Mouse (Mus musculus): Measurements from ENCODE around the gene Pfpl. TPM values are rescaled to one million over a fixed set of nuclear protein-coding genes. Genes with fewer than 3 reads are reported as not detected.

Pfpl gene
- polyA plus RNA-seq, 1 experiment from 2014 or later: not detected

GRCm38 (mm10) chr19:12440103-12440725 lies 12.5 kb downstream of the Pfpl start:
- Histone ChIP-seq H3K4me2 (no peak overlapping the region), H3K9me3 (replicated peaks) (no peaks in the 10 kb centered on the region), H3K9ac (no peak overlapping the region), H3K27me3 (no peaks in the 10 kb centered on the region), H3K4me3 (replicated peaks) (no peak overlapping the region), H3K4me1 (replicated peaks) (no peaks in the 10 kb centered on the region), H3K27ac (no peak overlapping the region; the same call in 1 of the 2 replicates), H3K36me3 (no peaks in the 10 kb centered on the region)
- ATAC-seq (ENCODE audit: low read depth) (no peak), DNase-seq (no peak)
- 34% methylated on average over 5 of the region's 5 CpGs for WGBS (ENCODE audit: insufficient replicate concordance)

GRCm38 (mm10) chr19:12442560-12442959 lies 14.9 kb downstream of the Pfpl start:
- Histone ChIP-seq H3K36me3 (no peaks in the 10 kb centered on the region), H3K27me3 (no peaks in the 10 kb centered on the region), H3K9ac (no peak overlapping the region), H3K9me3 (replicated peaks) (no peaks in the 10 kb centered on the region), H3K4me2 (no peak overlapping the region), H3K4me1 (replicated peaks) (no peaks in the 10 kb centered on the region), H3K27ac (no peak overlapping the region), H3K4me3 (replicated peaks) (no peak overlapping the region)
- 43% methylated on average over 4 of the region's 4 CpGs for WGBS (ENCODE audit: insufficient replicate concordance)
- DNase-seq (no peak), ATAC-seq (ENCODE audit: low read depth) (no peak)

- Histone ChIP-seq H3K27me3 (no peaks in the 10 kb centered on the region), H3K9me3 (replicated peaks) (no peaks in the 10 kb centered on the region), H3K27ac (no peak overlapping the region), H3K4me2 (no peak overlapping the region), H3K4me1 (replicated peaks) (no peaks in the 10 kb centered on the region), H3K9ac (no peak overlapping the region), H3K4me3 (replicated peaks) (no peak overlapping the region), H3K36me3 (no peaks in the 10 kb centered on the region)
- 34% methylated on average over 3 of the region's 3 CpGs for WGBS (ENCODE audit: insufficient replicate concordance)
- ATAC-seq (ENCODE audit: low read depth): no peak
- no peak for DNase-seq
Measured at GRCm38 (mm10) chr19:12445014-12445413, 17.3 kb downstream of the Pfpl start.

- Histone ChIP-seq H3K4me3 (replicated peaks) (no peak overlapping the region), H3K4me2 (no peak overlapping the region), H3K9me3 (replicated peaks) (no peaks in the 10 kb centered on the region), H3K4me1 (replicated peaks) (no peaks in the 10 kb centered on the region), H3K36me3 (no peaks in the 10 kb centered on the region), H3K9ac (no peak overlapping the region), H3K27ac (no peak overlapping the region), H3K27me3 (no peaks in the 10 kb centered on the region)
- DNase-seq: no peak
- WGBS (ENCODE audit: insufficient replicate concordance): 59% methylated on average over 12 of the region's 12 CpGs
- ATAC-seq (ENCODE audit: low read depth): no peak
Measured at GRCm38 (mm10) chr19:12457401-12458066, 29.8 kb downstream of the Pfpl start.

GRCm38 (mm10) chr19:12459516-12459915 lies 31.8 kb downstream of the Pfpl start:
- H3K9ac ChIP-seq: no peak overlapping the region
- H3K4me3 ChIP-seq (replicated peaks): no peak overlapping the region
- no peaks in the 10 kb centered on the region for H3K36me3 ChIP-seq
- H3K4me2 ChIP-seq: no peak overlapping the region
- H3K9me3 ChIP-seq (replicated peaks): no peaks in the 10 kb centered on the region
- DNase-seq (no peak), ATAC-seq (ENCODE audit: low read depth) (no peak)
- H3K4me1 ChIP-seq (replicated peaks): no peaks in the 10 kb centered on the region
- H3K27ac ChIP-seq: no peak overlapping the region
- no peaks in the 10 kb centered on the region for H3K27me3 ChIP-seq
- 53% methylated on average over 4 of the region's 4 CpGs for WGBS (ENCODE audit: insufficient replicate concordance)

GRCm38 (mm10) chr19:12460282-12461249 lies 32.9 kb downstream of the Pfpl start, which contains the start of gene Mpeg1:
Mpeg1 (plus strand) TSS chr19:12460779.
- no peak for DNase-seq
- Histone ChIP-seq H3K36me3 (no peaks in the 10 kb centered on the region), H3K9me3 (replicated peaks) (no peaks in the 10 kb centered on the region), H3K4me3 (replicated peaks) (no peak within 1 kb of the TSS), H3K27me3 (no peaks in the 10 kb centered on the region), H3K4me1 (replicated peaks) (no peaks in the 10 kb centered on the region), H3K9ac (no peak within 1 kb of the TSS), H3K27ac (no peak within 1 kb of the TSS), H3K4me2 (no peak within 1 kb of the TSS)
- WGBS (ENCODE audit: insufficient replicate concordance): 63% methylated on average over 11 of the region's 11 CpGs
- ATAC-seq (ENCODE audit: low read depth): no peak

- H3K27ac ChIP-seq: no peak overlapping the region
- WGBS (ENCODE audit: insufficient replicate concordance): 57% methylated on average over 7 of the region's 7 CpGs
Measured at GRCm38 (mm10) chr19:12462851-12463721, 35.4 kb downstream of the Pfpl start.

GRCm38 (mm10) chr19:12463722-12464035 lies 36.0 kb downstream of the Pfpl start:
- Histone ChIP-seq H3K4me3 (replicated peaks) (no peak overlapping the region), H3K4me2 (no peak overlapping the region), H3K9ac (no peak overlapping the region), H3K36me3 (no peaks in the 10 kb centered on the region; the same call in 1 of the 2 replicates), H3K4me1 (replicated peaks) (no peaks in the 10 kb centered on the region), H3K27ac (no peak overlapping the region), H3K27me3 (no peaks in the 10 kb centered on the region), H3K9me3 (replicated peaks) (no peaks in the 10 kb centered on the region)
- 25% methylated on average over 1 of the region's 1 CpGs for WGBS (ENCODE audit: insufficient replicate concordance)
- ATAC-seq (ENCODE audit: low read depth) (no peak), DNase-seq (no peak)

More at GRCm38 (mm10) chr19:12462851-12463721, 35.4 kb downstream of the Pfpl start:
- Histone ChIP-seq H3K27me3 (no peaks in the 10 kb centered on the region), H3K4me1 (replicated peaks) (no peaks in the 10 kb centered on the region), H3K4me3 (replicated peaks) (peak overlapping the region; percentile 14), H3K9me3 (replicated peaks) (no peaks in the 10 kb centered on the region), H3K36me3 (no peaks in the 10 kb centered on the region; the same call in 1 of the 2 replicates), H3K9ac (no peak overlapping the region), H3K4me2 (no peak overlapping the region)
- DNase-seq: no peak
- ATAC-seq (ENCODE audit: low read depth): no peak

- no peaks in the 10 kb centered on the region; the same call in 1 of the 2 replicates for H3K36me3 ChIP-seq
- H3K9me3 ChIP-seq (replicated peaks): no peaks in the 10 kb centered on the region
- H3K27ac ChIP-seq: 0 out of 2 replicates have a peak overlapping the region, but pooled peaks have one; percentile 16
- 0 out of 2 replicates have a peak, but pooled peaks have one; percentile 21 for ATAC-seq (ENCODE audit: low read depth)
- no peak for DNase-seq
- no peaks in the 10 kb centered on the region for H3K27me3 ChIP-seq
- no peak overlapping the region for H3K9ac ChIP-seq
- H3K4me2 ChIP-seq: no peak overlapping the region
- no peak overlapping the region for H3K4me3 ChIP-seq (replicated peaks)
- H3K4me1 ChIP-seq (replicated peaks): no peaks in the 10 kb centered on the region
- 46% methylated on average over 5 of the region's 5 CpGs for WGBS (ENCODE audit: insufficient replicate concordance)
Measured at GRCm38 (mm10) chr19:12464127-12464526, 36.4 kb downstream of the Pfpl start.

- Histone ChIP-seq H3K27me3 (no peaks in the 10 kb centered on the region), H3K4me3 (replicated peaks) (no peak overlapping the region), H3K27ac (no peak overlapping the region), H3K36me3 (peaks cover 4% of the 10 kb centered on the region; the same call in 1 of the 2 replicates), H3K9ac (no peak overlapping the region), H3K9me3 (replicated peaks) (no peaks in the 10 kb centered on the region), H3K4me2 (no peak overlapping the region), H3K4me1 (replicated peaks) (no peaks in the 10 kb centered on the region)
- no peak for ATAC-seq (ENCODE audit: low read depth)
- DNase-seq: no peak
- 49% methylated on average over 4 of the region's 4 CpGs for WGBS (ENCODE audit: insufficient replicate concordance)
Measured at GRCm38 (mm10) chr19:12464674-12465073, 37.0 kb downstream of the Pfpl start.

Measured in liver, embryonic 13.5 days (tissue).